Mouse (Mus musculus) cerebellum, postnatal 25 days (tissue): ENCODE results near the gene Tbc1d17.
"Not testable (repeated sequence)": the region's sequence is repeated elsewhere in the genome, so short reads cannot be mapped to it uniquely, and the experiment has no call there.

Source experiments
- DNase-seq, 2 experiments: peaks; one replicate each; pipeline ENCODE4 v3.0.0; 2021; ENCODE audit warnings: mixed read lengths in 2 of 2

The Tbc1d17 gene

DNA sequence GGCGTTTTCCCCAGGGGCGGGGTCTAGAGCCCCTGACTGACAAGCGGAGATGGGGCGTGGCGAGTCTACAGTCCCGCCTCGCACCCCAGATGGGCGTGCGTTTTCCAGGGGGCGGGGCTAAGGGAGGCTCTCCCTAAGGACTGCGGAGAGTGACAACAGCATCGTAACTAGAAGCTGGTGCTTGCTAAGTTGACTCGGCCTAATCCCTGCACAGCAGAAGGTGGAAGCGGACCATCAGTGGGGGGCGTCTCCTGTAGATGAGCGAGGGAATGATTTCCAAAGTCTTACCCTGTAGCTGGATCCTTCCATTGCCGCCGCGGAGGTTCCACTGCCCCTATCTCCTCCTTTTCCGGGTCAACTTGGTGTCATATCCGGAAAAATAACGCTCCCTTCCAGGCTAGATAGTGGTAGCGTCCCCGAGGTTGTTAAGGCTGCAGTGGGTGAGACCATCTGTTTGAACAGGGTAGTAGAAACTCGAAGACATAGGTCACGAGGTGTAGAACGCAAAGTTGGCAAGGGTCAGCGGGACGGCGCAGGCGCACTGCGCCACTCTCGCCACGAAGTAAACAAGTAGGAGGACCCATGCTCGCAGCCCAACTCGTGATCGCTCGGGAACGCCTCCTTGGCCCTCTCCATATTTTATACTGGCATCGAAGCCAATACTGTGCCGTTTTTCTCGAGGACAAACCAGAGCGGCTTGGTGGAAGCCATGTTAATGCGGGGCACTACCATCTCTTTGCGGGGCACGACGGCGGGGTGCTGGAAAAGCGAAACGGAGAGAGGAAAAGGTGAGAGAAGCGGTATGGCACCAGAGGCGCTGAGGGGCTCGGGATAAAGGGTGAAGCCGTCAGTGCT lies at the start of gene Tbc1d17, which contains the start of gene Akt1s1:
Gene Tbc1d17 (minus strand): TSS at position 519 of the 855 bp plus-strand sequence.
Gene Akt1s1 (plus strand): TSS at position 431 of the 855 bp plus-strand sequence.
- peak; percentile 99 to 100 for DNase-seq

DNA sequence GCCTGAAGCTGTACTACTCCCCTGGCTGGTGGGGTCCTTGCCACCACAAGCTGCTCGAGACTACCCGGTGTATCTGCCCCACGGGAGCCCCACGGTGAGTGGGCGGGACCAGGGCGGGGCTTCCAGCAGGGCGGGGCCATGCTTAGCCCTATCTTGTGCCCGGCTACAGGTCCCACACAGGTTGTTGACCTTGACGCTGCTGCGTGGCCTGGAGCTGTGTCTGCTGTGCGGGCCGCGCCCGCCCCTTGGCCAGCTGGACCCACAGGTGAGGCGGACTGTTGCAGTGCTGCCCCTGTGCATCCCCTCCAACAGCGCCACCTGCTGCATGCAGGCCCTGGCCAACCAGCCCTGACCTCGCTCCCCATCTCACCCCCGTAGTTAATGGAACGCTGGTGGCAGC lies 49.7 kb upstream of the Tbc1d17 start:
- DNase-seq: peak in 1 of 2 experiments; percentile 69

DNA sequence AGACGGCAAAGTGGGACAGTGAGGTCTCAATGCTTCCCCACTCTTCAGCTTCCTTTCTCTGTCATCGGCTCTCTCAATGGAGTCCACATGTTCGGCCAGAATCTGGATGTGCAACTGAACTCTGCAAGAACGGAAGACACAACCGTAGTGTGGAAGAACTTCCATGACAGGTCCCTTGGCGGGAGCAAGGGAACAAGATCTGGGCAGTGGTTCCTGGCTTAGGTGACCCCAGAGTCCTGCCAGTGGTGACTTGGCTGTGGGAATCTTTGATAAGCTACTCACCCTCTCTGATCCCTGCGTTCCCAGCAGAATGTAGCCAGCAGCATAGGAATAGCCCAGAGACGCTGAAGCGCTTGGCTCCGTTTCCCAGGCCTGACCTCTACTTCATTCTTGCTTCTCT lies 47.6 kb upstream of the Tbc1d17 start:
- DNase-seq: no peak

DNA sequence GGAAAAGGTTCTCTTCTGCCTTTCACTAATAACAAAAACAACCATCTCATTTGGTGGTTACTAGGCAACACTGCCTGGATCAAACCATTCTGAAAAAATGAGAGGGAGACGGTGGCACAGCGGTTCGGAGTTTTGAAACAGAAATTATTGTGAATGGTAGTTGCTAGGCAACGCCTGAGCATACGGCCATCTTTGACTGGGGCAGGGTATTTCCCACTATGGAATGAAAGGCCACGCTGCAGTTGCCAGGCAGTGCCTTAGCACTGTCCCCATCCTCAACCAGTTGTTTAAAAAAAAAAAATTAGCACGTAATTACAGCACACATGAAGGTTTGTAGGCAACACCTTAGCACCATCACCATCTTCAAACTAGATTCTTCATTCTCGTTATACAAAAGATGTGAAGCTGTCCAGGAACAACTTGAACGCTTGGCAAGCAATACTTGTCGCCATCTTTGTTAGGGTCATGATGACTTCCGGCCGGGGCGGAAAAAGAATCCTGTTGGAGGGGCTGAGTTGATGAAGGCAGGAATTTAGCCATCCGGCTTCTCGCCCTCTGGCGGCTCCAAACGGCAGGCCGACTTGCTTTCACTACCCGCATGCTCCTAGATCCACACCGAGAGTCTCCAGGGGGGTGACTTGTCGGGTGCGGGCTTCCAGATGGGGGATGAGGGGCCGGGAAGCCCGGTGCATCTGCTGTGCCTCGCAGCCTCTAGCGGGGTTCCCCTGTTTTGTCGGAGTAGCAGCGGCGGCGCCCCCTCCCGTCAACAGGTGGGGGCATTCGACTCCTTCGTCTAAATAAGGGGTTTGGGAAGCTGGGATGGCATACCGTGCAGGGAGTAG lies 46.9 kb upstream of the Tbc1d17 start, which contains the start of gene Fuz:
Gene Fuz (plus strand): TSS at position 487 of the 842 bp plus-strand sequence.
- DNase-seq: peak; percentile 89 to 93

DNA sequence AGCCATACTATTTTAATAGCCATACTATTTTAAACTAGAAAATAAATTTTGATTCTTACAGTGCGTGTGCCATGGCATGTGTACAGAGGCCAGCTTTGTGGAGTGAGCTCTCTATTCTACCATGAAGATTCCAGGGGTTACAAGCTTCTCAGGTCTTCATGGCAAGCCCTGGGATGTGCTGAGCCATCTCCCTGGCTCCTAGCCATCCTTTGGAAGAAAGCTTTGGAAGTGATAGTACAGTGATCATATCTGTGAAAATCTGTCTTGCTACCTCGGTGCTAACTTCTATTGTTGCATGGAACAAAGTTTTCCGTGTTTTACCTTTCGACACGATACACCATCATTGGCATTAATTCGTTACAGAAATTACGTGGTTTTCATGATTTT lies 46.3 kb upstream of the Tbc1d17 start:
- DNase-seq: no peak

DNA sequence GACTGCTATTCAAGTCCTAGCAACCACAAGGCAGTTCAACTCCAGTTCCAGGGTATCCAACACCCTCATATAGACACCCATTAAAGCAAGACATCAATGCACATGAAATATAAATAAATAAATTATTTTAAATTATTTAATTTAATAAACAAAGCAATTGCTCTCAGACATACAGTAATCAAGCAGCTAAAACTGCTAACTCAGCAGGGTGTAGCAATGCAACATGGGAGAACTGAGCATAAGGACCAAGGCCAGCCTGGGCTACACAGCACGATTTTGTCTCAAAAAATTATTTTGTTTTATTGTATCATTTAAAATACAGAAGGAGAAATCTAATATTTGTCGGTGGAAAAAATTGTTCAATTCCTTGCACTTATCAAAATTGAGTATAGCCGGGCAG lies 45.3 kb upstream of the Tbc1d17 start:
- no peak for DNase-seq

DNA sequence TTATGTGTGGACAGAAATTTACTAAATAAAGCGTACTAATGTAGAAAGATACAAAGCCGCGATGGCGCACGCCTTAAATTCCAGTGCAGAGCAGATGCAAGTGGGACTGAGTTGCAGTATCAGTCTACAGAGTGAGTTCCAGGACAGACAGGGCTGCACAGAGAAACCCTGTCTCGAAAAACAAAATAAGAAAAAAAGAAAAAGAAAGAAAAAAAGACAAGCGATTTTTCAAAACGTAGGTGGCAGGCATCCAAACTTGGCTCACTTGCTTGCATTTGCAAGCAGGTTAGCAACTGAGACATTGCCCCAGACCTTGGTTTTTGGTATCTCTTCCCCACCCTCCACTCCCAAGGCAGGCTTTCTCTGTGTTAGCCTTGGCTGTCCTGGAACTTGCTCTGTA lies 44.3 kb upstream of the Tbc1d17 start:
- no peak for DNase-seq

DNA sequence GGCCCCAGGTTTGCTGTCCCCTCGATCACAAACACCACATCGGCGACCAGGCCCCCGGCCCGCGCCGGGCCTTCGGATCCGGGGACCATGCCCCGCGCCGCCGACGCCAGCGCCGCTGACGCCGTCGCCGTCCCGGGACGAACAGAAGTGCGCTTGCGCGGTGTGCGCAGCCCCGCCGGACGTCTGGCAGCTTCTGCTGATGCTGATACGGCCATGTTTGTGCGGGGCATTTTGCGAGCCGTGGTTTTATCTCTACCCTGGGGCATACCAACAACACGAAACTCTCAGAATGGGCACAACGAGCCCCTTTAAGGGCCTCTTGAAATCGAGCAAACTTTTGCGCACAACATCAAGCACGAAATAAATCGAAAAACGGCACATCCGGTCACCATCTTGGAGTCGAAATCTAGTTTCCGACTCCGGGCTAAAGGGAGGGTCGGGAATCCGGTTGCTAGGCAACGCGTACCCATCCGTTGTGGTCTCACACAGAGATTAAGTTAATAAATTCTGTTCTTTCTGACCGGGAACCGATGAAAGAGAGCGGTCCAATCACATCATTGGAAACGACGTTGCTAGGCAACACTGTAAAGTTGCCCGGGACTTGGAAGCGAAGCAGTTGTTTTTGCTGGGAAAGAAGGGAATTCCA lies 43.5 kb upstream of the Tbc1d17 start, which contains the start of gene Med25:
Gene Med25 (minus strand): TSS at position 437 of the 646 bp plus-strand sequence.
- peak; percentile 93 to 94 for DNase-seq

DNA sequence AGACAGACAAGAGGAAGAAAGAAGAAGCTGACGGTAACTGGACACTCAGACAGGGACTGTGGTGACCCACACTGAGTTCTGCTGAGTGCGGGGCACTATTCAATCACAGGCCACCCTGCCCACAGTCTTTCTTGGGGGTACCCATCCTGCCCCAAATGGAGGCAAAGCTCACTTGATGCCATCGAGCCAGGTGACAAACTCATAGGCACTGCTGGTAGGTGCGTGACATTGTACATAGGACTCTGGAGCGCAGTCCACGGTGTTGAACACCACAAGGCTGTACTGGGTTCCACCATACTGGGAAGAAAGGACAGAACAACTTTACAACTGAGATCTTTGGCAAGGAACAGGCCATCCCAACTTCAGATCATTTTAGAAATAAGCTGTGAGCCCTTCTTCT lies 42.7 kb upstream of the Tbc1d17 start:
- no peak for DNase-seq

DNA sequence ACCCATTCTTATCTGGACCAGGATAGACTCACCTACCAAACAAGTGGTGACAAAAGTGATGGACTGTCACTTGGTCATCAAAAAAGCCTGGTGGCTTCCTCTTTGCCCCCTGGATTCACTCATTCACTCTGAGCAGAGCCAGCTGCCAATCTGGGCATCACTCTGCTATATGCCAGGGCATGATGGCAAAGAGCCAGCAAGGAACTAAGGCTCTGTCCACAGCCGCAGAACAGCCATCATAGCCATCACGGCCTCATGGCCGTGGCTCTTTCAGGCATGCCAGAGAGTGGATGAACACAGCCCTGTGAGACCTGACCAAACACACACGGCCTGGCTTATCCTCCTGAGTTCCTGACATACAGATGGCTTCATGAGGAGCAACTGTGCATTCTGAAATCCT lies 41.9 kb upstream of the Tbc1d17 start:
- DNase-seq: peak; percentile 19 to 57

DNA sequence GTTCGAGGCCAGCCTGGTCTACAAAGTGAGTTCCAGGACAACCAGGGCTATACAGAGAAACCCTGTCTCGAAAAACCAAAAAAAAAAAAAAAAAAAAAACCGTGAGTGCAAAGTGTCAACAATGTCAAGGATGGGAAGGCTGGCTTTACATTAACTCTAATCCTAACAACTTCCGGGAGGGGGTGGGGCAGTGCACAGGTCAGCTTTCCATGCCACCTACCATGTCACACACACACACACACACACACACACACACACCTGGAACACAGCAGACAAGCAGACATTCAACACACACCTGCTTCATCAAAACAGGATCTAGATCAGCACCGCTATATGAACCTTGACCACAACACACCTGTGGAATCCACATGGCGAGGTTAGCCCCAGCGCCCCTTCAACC lies 41.3 kb upstream of the Tbc1d17 start:
- no peak for DNase-seq

DNA sequence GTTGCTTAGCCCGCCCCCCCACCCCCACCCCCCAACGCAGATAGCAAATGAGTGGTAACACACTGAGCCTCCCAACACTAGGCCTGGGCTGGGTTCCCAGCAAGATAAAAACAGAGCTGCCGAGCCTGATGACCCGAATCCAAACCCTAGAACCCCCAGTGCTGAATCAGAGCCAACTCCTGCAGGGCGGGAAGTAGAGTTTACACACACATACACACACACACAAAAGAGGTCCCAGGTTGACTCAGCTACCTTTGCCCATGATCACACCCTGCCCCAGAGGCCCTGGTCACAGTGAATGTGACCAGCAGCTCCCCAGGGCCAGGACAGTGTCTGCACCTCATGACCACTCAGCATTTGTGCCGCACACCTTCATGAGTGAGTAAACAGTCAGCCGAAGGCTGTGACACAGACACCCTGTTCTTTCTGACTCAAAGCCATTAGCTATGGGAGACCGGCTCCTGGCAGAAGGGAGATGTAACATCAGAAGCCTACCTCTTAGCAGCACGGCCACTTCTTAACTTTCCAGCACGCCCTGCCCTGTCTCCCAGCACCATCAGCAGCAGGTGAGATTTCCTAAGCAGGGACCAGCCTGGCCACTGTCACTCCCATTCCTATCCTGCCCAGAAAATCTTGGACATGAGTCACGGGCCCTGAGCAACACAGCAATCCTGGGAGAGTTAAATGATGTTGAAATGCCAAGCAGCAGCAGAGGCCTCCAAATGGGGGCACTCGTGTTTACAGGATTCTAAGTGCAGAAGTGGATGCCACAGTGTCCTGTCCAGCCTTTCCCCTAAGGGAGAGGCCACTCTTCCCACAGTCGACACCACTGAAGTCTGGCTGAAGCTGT lies 39.6 kb upstream of the Tbc1d17 start:
- DNase-seq: peak in 1 of 2 experiments; percentile 47

DNA sequence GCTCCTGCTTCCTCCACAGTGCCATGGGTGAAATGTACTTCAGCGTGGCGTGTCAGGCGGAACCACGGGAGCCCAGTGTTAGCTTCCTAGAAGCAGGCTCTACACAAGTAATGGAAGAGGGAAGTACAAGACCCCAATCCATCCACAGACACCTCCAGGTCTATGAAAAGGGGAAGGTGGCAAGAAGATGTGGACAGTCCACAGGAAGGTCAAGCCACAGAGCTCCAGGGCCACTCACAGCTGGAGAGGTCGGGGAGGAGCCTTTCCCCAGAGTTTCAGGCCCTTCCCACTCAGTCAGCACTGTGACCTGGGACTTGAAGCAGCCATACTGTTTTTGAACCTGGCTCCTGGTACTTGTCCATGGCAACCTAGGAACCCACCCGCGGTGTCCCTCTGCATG lies 38.1 kb upstream of the Tbc1d17 start:
- DNase-seq: no peak

DNA sequence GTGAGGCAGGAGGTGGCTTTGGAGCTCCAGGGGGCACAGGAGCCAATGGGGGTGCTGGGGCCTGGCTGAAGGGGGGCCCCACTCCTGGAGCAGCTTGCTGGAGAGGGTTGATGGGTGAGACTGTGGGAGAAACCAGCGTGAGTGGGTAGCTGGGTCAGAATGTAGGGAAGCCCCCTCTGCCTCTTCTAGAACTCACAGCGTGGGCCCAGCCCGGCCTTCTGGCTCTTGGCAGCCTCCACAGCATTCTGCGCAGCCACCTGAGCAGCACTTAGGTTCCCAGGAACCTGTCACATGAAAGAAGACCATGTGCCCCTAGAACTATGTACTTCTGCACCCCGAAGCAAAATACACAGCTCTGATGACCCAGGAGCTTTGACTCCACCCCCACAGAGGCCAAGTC lies 35.8 kb upstream of the Tbc1d17 start:
- peak; percentile 61 to 64 for DNase-seq

DNA sequence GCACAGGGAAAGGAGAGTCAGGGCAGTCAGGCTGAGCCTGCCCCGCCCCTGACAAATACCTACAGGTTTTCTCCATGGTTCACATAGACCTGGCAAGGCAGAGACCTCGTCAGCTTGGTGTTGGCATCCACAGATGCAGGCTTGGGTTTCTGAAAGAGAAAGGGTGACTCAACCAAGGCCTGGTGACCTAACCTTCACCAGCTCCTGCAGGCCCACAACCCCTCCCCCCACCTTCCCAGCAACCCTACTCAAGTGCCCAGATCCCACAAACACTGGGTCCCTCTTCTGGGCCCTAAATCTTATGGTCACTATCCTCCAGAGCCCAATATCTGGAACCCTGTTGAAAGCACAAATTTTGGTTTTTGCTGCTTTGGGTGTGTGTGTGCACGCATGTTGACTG lies 34.2 kb upstream of the Tbc1d17 start:
- DNase-seq: no peak

DNA sequence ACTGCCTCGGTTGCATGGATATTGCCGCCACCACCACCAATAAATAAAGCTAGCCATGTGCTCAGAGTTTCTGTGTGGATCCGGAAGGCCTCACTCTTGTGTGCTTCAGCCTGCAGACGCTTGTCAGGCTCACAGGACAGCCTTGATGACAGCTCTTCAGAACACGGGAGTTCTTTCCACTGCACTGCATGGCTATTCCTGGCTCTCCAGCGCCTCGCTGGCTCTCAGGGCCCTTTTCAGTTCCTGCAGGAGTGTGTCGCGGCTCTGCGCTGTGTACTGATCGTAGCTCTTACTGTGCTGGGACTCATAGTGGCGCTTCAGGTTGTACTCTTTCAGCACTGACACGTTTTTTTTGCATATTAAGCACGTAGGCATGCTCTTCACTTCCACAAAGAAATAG lies 29.0 kb upstream of the Tbc1d17 start:
- DNase-seq: no peak

DNA sequence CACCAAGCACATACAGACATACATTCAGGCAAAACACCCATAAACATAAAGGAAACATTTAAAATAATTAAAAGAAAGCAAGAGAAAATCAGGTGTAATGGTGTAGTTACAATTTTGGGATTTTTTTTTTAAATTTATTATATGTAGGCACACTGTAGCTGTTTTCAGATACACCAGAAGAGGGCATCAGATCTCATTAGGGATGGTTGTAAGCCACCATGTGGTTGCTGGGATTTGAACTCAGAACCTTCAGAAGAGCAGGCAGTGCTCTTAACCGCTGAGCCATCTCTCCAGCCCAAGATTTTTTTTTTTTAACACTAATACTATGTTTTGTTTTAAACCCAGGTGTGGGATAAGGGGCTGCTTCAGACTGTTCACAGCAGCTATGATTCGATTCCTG lies 22.9 kb upstream of the Tbc1d17 start:
- not testable (repeated sequence) for DNase-seq

DNA sequence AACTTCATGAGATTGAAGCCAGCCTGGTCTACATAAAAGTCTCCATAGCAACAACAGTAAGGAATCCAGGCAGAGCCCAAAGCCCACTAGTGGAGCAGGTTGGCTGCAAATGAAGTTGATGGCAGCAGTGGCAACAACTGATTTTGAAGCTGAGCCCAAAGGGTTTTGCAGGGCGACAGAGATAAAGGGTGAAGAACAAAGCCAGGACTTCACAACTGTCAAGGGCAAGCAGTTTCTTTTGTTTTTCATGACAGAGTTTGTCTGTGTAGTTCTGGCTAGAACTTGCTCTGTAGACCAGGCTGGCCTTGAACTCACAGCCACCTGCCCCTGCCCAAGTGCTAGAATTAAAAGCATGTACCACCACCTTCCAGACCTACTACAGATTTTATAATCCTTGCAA lies 22.3 kb upstream of the Tbc1d17 start:
- no peak for DNase-seq

DNA sequence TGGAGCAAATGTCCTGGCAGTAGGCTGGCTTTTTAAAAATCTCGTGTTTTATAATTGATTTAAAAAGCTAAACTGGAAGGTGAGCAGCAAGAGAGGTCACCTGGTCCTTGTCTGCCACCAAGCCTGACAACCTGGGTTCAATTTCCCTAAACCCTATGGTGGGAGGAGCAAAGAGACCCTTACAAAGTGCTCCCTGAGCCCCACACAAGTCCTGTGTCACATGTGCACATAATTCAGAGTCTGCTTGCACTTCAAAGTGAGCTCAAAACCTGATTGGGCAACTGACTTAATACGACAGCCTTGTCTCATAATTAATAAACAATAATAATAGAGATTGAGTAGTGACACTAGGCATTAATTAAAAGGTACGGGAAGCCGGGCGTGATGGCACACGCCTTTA lies 21.7 kb upstream of the Tbc1d17 start:
- no peak for DNase-seq

DNA sequence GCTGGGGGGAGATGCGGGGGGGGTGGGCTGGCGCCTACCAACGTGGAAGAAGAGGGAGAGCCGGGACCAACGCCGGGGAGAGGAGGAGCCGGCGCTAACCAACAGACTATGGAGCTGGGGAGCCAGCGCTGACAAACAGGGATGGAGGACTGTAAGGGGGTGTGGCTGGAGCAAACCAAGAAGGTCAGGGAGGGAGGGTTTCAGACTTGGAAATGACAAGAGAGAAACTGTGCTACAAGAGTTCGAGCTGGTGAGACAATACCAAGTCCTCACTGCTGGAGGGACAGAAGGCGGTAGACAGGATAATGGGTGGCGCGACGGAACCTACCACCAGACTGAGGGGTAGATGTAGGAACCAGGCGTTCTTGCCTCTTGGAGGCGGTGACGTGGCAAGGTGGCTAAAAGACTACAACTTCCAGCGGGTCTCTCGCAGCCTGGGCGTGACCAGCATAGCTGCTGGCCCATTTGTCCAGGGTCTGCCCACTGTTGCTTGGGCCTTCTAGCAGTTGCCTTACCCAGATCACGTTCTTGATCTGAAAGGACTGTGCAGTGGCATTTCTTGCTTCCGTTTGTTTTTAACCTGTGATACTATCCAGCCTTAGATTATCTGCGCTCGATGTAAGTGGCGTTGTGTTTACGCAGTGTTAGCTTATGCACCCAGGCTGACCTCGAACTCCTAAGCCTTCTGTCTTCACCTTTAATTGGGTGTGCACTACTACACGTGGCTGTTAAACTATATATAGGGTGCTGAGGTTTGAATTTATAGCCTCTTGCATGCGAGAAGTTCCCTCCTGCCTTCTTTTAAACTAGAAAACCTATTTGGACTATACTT lies 21.0 kb upstream of the Tbc1d17 start, which contains the start of gene Ptov1:
Gene Ptov1 (minus strand): TSS at position 92 of the 832 bp plus-strand sequence.
- DNase-seq: peak; percentile 91 to 94
